Mouse (Mus musculus): ENCODE data around the gene Vil1.
A peak's percentile ranks its signal among the peaks of the same experiment; 100 is the strongest.

- TF ChIP-seq CTCF (IDR thresholded peaks at IDR 0.05; ENCODE audit: insufficient read depth, low read length) = peak; percentile 69
- peak; percentile 97 for TF ChIP-seq POLR2A (IDR thresholded peaks at IDR 0.05; ENCODE audit: borderline replicate concordance, extremely low read depth, low read depth, low read length)
Measured at GRCm38 (mm10) chr1:74397268-74397918, 11.8 kb upstream of the Vil1 start.
